Mouse (Mus musculus): ENCODE results near the gene Kl.

- TF ChIP-seq CTCF (IDR thresholded peaks at IDR 0.05; ENCODE audit: low read depth) (no peak), EP300 (IDR thresholded peaks at IDR 0.05; ENCODE audit: low read depth) (no peak)
Measured at GRCm38 (mm10) chr5:151002051-151002450, 49.6 kb downstream of the Kl start.

All from liver, embryonic 14.5 days (tissue).